Mouse (Mus musculus) limb, embryonic 15.5 days (tissue): ENCODE results near the gene Morc3. TPM values are rescaled to one million over a fixed set of nuclear protein-coding genes. Genes with fewer than 3 reads are reported as not detected.
A peak's percentile ranks its signal among the peaks of the same experiment; 100 is the strongest.

ENCODE experiments used
- ATAC-seq: fragments of 200-750 bp; cut with Nextera tagmentation; 2 replicates; pipeline ENCODE4 v1.8.0; 2017; ENCODE audit warnings: low read depth, moderate TSS enrichment; ENCODE audit not compliant: insufficient number of reproducible peaks, low FRiP score, low TSS enrichment
- H3K27ac ChIP-seq: fragments of 300-500 bp; sonication (generic); 2 replicates; pipeline ENCODE4 v1.5.1; 2015; ENCODE audit warnings: moderate library complexity, mild to moderate bottlenecking, inconsistent platforms
- H3K27me3 ChIP-seq: fragments of 300-500 bp; sonication (generic); 2 replicates; pipeline ENCODE4 v1.6.1; 2015; ENCODE audit warnings: inconsistent platforms
- H3K36me3 ChIP-seq: fragments of 300-500 bp; sonication (generic); 2 replicates; pipeline ENCODE4 v1.6.1; 2015; ENCODE audit warnings: inconsistent platforms
- H3K4me1 ChIP-seq: fragments of 300-500 bp; sonication (generic); 2 replicates; pipeline ENCODE4 v1.6.1; 2015; ENCODE audit warnings: inconsistent platforms
- H3K4me2 ChIP-seq: fragments of 300-500 bp; sonication (generic); 2 replicates; pipeline ENCODE4 v1.6.1; 2015; ENCODE audit warnings: mild to moderate bottlenecking, inconsistent platforms
- H3K4me3 ChIP-seq: fragments of 300-500 bp; sonication (generic); 2 replicates; pipeline ENCODE4 v1.5.1; 2015; ENCODE audit warnings: mild to moderate bottlenecking, inconsistent platforms
- H3K9ac ChIP-seq: fragments of 300-500 bp; sonication (generic); 2 replicates; pipeline ENCODE4 v1.6.1; 2015; ENCODE audit warnings: inconsistent platforms
- H3K9me3 ChIP-seq: fragments of 300-500 bp; sonication (generic); 2 replicates; pipeline ENCODE4 v1.6.1; 2016; ENCODE audit warnings: inconsistent platforms
- WGBS: fragments of 180-500 bp; shearing (Covaris S2); methylation state at CpG from one replicate; pipeline ENCODE4 v1.1.7; 2015; 5-methylcytosine and 5-hydroxymethylcytosine counted together
- polyA plus RNA-seq: library from polyadenylated mRNA; unstranded; fragments of >200 nt; fragmentation: Nextera tagmentation; extraction: Ambion mirVana; gene quantifications from 2 replicates; pipeline ENCODE4 v1.2.1, GENCODE M21; 2015

The Morc3 gene
- polyA plus RNA-seq, 1 experiment from 2014 or later, result 28.2 TPM

DNA sequence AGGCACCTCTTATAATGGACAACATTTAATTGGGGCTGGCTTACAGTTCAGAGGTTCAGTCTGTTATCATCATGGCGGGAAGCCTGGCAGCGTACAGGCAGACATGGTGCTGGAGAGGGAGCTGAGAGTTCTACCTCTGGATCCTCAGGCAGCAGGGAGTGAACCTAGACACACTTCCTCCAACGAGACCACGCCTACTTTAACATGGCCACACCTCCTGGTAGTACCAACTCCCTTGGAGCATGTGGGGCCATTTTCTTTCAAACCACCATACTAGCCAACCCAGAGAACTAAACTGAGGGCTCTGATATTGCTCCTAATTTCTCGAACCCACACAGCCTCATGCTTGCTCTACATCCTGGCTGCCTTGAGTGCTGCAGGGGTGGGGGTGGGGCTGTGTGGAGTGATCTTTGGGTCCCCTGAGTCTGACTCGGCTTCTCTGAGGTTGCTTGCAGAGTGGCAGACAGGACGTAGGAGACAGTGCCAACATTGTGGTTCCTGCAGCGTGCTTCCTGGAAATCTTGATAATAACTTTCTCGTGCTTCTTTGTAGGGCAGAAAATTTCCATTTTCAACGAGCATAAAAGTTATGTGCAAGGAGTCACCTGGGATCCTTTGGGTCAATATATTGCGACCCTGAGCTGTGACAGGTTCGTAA lies 59.2 kb downstream of the Morc3 start:
- WGBS, result 86% methylated on average over 12 of the region's 12 CpGs
- H3K36me3 ChIP-seq, result peaks cover 64% of the 10 kb centered on the region
- no peak overlapping the region for H3K4me3 ChIP-seq
- 0 out of 2 replicates have a peak, but pooled peaks have one; percentile 40 for ATAC-seq
- no peaks in the 10 kb centered on the region for H3K27me3 ChIP-seq
- no peaks in the 10 kb centered on the region for H3K9me3 ChIP-seq
- H3K9ac ChIP-seq, result no peak overlapping the region
- H3K4me2 ChIP-seq, result no peak overlapping the region
- H3K27ac ChIP-seq, result no peak overlapping the region
- 0 out of 2 replicates have a peak, but pooled peaks cover under 1% of the 10 kb centered on the region for H3K4me1 ChIP-seq

DNA sequence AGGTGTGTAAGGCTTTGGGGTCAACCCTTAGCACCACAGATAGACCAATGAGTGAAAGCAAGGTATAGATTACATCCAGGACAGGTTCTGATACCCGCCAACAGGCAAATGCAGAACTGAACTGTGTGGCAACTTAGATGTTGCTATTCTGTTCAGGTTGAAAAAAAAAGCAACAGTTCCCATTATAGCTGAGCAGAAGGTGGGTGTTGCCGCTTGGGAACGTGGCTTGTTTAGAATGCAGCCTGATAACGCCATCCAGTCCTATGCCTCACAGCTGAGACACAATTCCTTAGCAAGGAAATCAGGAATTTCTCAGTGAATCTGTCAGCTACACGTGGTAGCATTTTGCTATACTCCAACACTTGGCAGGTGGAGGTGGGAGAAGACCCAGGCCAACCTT lies 61.4 kb downstream of the Morc3 start:
- no peak for ATAC-seq
- Histone ChIP-seq H3K4me2 (no peak overlapping the region), H3K27ac (no peak overlapping the region), H3K9ac (no peak overlapping the region), H3K4me3 (no peak overlapping the region), H3K27me3 (no peaks in the 10 kb centered on the region), H3K4me1 (no peaks in the 10 kb centered on the region), H3K9me3 (no peaks in the 10 kb centered on the region), H3K36me3 (peaks cover 58% of the 10 kb centered on the region)
- 93% methylated on average over 5 of the region's 5 CpGs for WGBS

DNA sequence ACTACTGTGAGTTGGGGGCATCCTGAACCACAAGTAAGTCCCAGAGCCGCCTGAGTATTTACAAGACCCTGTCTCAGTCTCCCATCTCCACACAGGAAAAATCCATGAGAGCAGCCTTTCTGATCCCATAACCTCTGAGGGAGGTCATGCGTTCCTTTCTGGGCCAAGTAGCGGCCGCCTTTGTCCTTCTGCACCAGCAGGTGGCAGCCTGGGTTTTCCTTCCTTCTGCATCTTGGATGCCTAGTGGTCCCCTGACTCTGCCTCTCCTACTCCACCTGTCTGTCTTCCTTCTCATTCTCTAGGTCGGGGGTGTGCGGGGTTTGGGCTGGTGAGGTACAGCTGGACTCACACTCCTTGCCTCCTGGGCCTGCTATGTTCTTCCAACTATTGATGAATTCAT lies 71.1 kb downstream of the Morc3 start:
- Histone ChIP-seq H3K4me1 (peaks cover 3% of the 10 kb centered on the region), H3K9me3 (no peaks in the 10 kb centered on the region), H3K9ac (no peak overlapping the region), H3K4me2 (no peak overlapping the region), H3K4me3 (no peak overlapping the region), H3K36me3 (peaks cover 37% of the 10 kb centered on the region), H3K27me3 (no peaks in the 10 kb centered on the region), H3K27ac (no peak overlapping the region)
- WGBS, result 81% methylated on average over 6 of the region's 6 CpGs
- ATAC-seq, result no peak

DNA sequence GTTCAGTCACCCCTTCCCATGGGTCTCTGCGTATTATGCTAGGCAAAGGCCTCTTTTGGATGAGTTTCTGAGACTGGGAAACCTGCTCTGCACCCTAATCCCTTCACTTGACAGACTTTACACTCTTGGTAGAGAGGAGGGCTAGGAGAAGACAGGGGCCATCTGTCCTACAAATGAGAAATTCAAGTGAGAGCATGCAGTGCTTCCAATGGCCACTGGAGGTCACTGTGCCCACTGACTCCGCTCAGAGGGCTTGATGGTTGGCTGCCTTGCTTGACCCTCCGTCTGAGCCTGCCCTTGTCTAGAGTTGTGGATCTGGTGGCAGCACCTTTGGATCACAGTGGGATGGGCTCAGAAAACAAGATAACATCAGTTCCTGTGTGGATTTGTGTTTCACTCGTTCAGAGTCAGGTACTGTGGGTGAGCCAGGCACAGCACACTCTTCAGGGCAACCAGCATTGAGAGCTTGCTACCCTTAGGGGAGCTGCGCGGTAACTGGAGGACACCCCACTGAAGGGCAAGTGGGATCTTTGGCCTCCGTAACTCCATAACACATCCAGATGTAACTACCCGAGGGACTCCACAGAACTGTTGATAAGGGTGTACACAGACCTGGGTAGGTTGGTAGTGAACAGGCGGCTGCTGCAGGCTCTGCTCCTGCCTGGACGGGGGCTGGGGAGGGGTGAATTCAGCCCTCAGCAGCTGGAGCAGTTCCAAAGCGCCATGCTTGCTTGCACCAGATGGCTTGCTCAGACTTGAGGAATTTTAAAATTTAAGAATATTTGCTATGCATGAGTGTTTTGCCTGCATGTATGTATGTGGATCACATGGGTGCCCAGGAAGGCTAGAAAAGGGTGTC lies 74.5 kb downstream of the Morc3 start:
- Histone ChIP-seq H3K4me2 (no peak overlapping the region), H3K9ac (no peak overlapping the region), H3K36me3 (peaks cover 23% of the 10 kb centered on the region), H3K4me3 (no peak overlapping the region), H3K4me1 (peaks cover 3% of the 10 kb centered on the region), H3K9me3 (no peaks in the 10 kb centered on the region), H3K27me3 (no peaks in the 10 kb centered on the region), H3K27ac (no peak overlapping the region)
- ATAC-seq, result peak; percentile 66; the same call in 1 of the 2 replicates
- 59% methylated on average over 11 of the region's 11 CpGs for WGBS

DNA sequence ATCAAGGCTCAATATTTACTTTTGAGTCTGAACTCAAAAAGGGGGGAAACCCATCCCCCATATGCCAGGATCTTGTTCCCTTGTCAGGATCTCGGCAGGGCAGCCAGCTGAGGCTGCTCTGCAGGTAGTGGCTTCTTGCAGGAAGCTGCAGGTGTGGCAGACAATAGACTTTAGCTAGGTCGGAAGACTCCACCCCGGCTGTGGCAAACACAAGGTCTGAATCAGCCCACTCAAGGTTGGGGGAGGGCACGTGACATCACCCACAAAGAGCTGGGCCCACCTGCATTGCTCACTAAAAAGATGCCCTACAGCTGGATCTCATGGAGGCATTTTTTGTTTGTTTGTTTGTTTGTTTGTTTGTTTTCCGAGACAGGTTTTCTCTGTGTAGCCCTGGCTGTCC lies 75.8 kb downstream of the Morc3 start:
- Histone ChIP-seq H3K27ac (no peak overlapping the region), H3K4me3 (no peak overlapping the region), H3K36me3 (peaks cover 13% of the 10 kb centered on the region), H3K4me2 (no peak overlapping the region), H3K9ac (no peak overlapping the region), H3K4me1 (peaks cover 10% of the 10 kb centered on the region), H3K27me3 (no peaks in the 10 kb centered on the region), H3K9me3 (no peaks in the 10 kb centered on the region)
- 74% methylated on average over 5 of the region's 5 CpGs for WGBS
- ATAC-seq, result no peak

GRCm38 (mm10) chr16:93908196-93908595 lies 76.3 kb downstream of the Morc3 start:
- H3K4me3 ChIP-seq, result no peak overlapping the region
- H3K4me2 ChIP-seq, result no peak overlapping the region
- peaks cover 11% of the 10 kb centered on the region for H3K4me1 ChIP-seq
- ATAC-seq, result no peak
- no peak overlapping the region for H3K27ac ChIP-seq
- H3K9ac ChIP-seq, result no peak overlapping the region
- 87% methylated on average over 8 of the region's 8 CpGs for WGBS
- no peaks in the 10 kb centered on the region for H3K9me3 ChIP-seq
- no peaks in the 10 kb centered on the region for H3K27me3 ChIP-seq
- peaks cover 9% of the 10 kb centered on the region for H3K36me3 ChIP-seq

DNA sequence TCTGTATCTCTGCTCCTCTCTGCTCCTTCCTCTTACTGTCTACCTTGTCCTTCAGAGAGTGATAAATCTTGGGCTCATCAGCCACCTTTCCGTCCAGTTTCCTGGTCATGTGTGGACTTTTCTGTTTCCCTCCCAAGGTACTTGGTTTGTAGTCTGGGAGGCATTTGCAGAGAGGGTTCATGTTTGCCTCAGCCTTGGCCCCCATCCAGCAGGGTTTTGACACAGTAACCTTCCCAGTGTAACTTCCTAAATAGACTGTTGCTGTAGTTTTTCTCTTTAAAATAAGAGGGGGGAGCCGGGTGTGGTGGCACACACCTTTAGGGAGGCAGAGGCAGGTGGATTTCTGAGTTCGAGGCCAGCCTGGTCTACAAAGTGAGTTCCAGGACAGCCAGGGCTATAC lies 78.0 kb downstream of the Morc3 start:
- Histone ChIP-seq H3K27me3 (no peaks in the 10 kb centered on the region), H3K9ac (no peak overlapping the region), H3K36me3 (peaks cover 4% of the 10 kb centered on the region), H3K4me3 (no peak overlapping the region), H3K27ac (no peak overlapping the region), H3K4me2 (no peak overlapping the region), H3K4me1 (peaks cover 11% of the 10 kb centered on the region), H3K9me3 (no peaks in the 10 kb centered on the region)
- 79% methylated on average over 3 of the region's 3 CpGs for WGBS
- no peak for ATAC-seq

DNA sequence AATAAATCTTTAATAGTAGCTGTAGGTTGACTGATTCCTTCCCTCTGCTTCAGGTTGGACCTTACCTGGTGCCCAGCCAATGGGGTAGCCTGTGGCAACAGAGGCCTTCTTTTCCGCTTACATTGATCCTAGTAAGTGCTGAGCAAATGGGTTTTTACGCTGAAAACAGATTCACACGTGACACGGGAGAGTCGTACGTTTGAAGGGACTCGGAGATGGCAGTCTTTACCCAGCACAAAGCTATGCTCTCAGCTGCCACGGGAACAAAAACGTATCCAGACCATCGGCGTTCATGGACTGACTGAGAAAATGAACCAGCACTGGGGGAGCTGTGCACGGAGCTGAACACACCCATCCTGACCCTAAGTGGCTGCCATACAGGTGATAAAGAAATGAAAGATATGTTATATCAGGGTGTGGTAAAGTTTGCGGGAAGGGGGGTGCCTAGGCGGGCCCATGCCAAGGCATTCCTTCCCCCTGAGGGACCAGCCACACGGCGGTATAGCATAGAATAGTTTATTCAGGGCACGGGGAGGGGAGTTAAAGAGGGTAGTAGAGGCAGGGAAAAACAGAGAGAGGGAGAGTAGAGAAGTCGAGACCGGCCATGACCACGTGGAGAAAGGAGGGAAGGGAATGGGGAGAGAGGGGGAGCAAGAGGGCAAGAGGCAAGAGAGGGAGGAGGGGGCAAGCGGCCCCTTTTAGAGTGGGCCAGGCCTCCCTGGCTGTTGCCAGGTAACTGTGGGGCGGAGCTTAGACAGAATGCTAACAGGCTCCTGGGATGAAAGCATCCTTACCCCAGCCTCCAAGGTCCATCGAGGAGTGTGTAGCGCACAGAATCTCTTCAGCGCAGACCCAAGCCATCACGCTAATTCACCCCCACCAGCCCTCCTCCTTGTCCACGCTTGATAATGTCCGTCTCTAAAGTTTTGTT lies 79.1 kb downstream of the Morc3 start:
- no peaks in the 10 kb centered on the region for H3K9me3 ChIP-seq
- H3K27ac ChIP-seq, result no peak overlapping the region

DNA sequence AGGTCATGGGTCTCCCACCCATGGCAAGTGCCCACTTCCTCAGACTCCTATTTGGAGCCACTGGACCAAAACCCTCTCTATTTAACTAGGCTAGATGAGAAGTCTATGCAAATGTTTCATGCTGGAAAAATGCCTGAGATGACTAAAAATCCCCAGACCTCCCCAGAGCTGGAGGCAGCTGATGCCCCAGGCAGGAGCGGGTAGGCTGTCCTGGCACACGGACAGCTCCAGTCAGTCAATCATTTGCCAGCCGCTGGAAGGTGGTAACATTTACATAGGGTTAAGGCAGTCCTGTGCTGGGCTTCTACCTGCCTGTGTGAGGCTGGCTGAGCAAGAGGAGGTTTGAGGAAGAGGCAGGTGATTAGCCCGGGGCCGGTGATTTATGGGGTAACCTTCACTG lies 80.2 kb downstream of the Morc3 start:
- WGBS, result 36% methylated on average over 5 of the region's 5 CpGs
- H3K4me3 ChIP-seq, result no peak overlapping the region
- no peaks in the 10 kb centered on the region for H3K9me3 ChIP-seq
- H3K27me3 ChIP-seq, result no peaks in the 10 kb centered on the region
- peaks cover 11% of the 10 kb centered on the region for H3K4me1 ChIP-seq
- H3K36me3 ChIP-seq, result no peaks in the 10 kb centered on the region
- no peak overlapping the region for H3K9ac ChIP-seq
- no peak overlapping the region for H3K27ac ChIP-seq
- ATAC-seq, result no peak
- no peak overlapping the region for H3K4me2 ChIP-seq

More for the DNA sequence above, 79.1 kb downstream of the Morc3 start:
- Histone ChIP-seq H3K36me3 (no peaks in the 10 kb centered on the region), H3K9ac (no peak overlapping the region), H3K4me3 (no peak overlapping the region), H3K4me1 (peaks cover 11% of the 10 kb centered on the region), H3K27me3 (no peaks in the 10 kb centered on the region), H3K4me2 (no peak overlapping the region)
- no peak for ATAC-seq
- WGBS, result 68% methylated on average over 28 of the region's 28 CpGs

GRCm38 (mm10) chr16:93912808-93913207 lies 80.9 kb downstream of the Morc3 start:
- H3K9ac ChIP-seq, result no peak overlapping the region
- WGBS, result 59% methylated on average over 3 of the region's 3 CpGs
- no peak overlapping the region for H3K27ac ChIP-seq
- H3K4me3 ChIP-seq, result no peak overlapping the region
- H3K27me3 ChIP-seq, result peaks cover 3% of the 10 kb centered on the region; the same call in 1 of the 2 replicates
- no peak for ATAC-seq
- peaks cover 8% of the 10 kb centered on the region for H3K4me1 ChIP-seq
- no peak overlapping the region for H3K4me2 ChIP-seq
- H3K9me3 ChIP-seq, result no peaks in the 10 kb centered on the region
- no peaks in the 10 kb centered on the region for H3K36me3 ChIP-seq

- no peak for ATAC-seq
- Histone ChIP-seq H3K4me3 (no peak overlapping the region), H3K4me2 (no peak overlapping the region), H3K9ac (no peak overlapping the region), H3K36me3 (no peaks in the 10 kb centered on the region), H3K27me3 (peaks cover 4% of the 10 kb centered on the region; the same call in 1 of the 2 replicates), H3K4me1 (peaks cover 12% of the 10 kb centered on the region), H3K27ac (no peak overlapping the region), H3K9me3 (no peaks in the 10 kb centered on the region)
- 56% methylated on average over 10 of the region's 10 CpGs for WGBS
Measured at GRCm38 (mm10) chr16:93913881-93914576, 82.1 kb downstream of the Morc3 start.
